Mouse (Mus musculus) spleen, adult 2 months (tissue): ENCODE results near the gene Tmem170.

Experiments
- CTCF ChIP-seq: fragments of 200-500 bp; IDR thresholded peaks from 2 replicates; pipeline ENCODE4 v1.5.1; 2011; ENCODE audit warnings: mild to moderate bottlenecking, inconsistent platforms; ENCODE audit not compliant: insufficient read depth, insufficient read length, insufficient replicate concordance; ENCODE audit errors: extremely low read depth
- POLR2A ChIP-seq: fragments of 200-500 bp; IDR thresholded peaks from 2 replicates; pipeline ENCODE4 v1.6.1; 2011; ENCODE audit warnings: low read depth, low read length, inconsistent platforms

GRCm38 (mm10) chr8:111835540-111835939 is 41.0 kb downstream of the Tmem170 start:
- TF ChIP-seq CTCF, result no peak
- TF ChIP-seq POLR2A, result no peak
